Mouse (Mus musculus): Measurements from ENCODE around the gene Tuft1.
"Not testable (repeated sequence)": the region's sequence is repeated elsewhere in the genome, so short reads cannot be mapped to it uniquely, and the experiment has no call there.

Gene Tuft1

DNA sequence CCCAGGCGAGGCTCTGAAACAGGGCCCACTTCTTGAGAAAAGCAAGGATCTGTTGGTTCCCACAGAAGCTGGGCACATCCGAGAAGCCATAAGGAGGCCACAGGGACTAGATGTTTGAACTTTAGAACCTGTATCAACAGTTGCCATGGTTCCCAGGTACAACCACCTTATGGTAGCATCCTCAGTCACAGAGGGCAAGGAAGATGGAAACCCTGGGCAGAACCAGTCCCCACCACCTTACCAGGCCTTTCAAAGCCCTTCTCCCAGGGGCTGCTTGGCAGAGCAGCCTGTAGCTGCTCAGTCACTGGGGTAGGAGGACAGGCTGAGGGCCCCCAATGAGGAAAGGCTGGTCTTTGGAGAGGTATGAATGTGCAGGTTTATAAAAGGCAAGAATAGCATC, 2.2 kb upstream of the Tuft1 start:
- DNase-seq (ENCODE audit: extremely low spot score, low read depth, low spot score) = not testable (repeated sequence)

DNA sequence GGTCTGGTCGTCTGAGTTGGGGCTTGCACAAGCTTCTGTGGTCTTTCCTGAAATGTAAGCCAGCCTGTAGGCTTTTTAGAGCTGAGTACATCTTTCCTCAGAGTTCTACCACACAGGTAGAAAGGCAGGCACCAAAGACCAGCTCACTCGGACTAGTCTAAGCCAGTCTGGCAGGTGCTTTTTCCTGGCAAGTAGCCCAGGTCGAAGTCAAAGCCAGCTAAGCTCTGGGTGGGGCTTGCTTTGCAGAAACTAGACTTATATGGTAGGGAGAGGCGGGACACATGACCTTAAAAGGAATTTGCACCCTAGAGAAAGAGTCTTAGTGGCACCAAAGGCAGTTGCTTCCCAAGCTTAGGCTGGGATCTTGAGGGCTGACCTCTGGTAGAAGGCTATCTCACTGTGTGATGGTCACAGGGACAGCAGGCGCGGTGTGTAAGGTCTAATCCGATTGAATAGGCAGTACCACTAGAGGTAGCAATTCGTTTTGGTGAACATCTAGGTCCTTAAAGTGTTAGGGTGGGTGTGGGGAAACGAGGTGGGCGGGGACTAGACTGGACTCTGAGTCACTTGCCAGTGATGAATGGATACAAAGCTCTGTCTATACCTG, 573 bp upstream of the Tuft1 start:
- DNase-seq (ENCODE audit: extremely low spot score, low read depth, low spot score) = not testable (repeated sequence)

DNA sequence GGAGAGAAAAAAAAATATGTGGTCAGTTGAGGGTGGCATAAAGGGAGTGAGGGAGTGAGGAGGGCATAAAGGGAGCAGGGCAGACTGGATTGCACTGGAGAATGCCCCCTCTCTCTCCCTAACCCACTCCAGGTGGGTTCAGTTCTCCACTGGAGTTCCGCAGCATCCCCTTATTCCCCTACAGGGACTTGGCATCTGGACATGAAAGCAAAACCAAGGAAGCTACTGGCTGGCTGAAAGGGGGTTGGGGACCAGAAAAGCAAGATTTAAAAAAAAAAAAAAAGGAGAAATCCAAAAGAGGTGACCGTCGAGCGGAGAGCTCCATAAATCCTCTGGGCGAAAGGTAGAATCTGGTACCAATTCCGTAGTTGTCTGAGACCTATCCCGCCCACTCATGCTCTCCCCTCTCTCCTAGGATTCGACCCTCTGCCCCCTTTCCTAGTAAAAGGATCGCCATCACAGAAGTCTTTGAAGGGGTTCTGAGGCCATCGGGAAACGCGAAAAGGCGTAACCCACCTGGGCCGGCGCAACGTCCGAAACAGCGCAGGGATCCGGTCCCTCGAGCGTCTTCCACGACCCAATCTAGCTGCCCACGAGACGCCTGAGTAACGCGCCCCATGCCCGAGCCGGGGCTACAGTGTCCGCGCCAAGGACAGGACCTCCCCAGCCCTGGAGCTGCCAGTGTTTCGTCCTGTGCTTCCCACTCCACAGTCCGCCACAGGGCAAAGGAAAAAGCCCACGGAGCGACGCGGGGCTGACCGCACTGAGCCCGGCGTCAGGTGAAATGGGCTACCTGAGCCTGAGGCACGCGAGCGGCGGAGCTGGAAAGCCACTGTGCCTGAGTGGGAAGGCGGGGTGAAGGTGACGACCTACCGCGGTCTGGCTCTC, 576 bp downstream of the Tuft1 start:
- DNase-seq (ENCODE audit: extremely low spot score, low read depth, low spot score) = not testable (repeated sequence)

DNA sequence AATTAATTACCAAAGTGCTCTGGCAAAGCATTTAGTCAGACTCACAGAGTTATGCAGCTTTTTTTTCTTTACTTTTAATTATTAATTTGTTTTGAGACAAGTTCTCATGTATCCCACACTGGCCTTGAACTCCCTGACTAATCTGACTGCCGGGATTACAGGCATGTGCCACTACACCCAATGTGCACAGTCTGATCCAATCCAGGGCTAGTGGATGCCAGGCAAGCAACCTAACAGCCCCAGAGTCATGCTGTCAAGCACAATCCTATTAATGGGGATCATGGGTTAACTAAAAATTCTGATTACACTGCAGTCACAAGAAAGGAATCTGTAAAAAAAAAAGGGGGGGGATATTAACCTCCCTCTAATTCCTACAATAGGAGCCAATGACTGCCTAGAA, 4.7 kb downstream of the Tuft1 start:
- not testable (repeated sequence) for DNase-seq (ENCODE audit: extremely low spot score, low read depth, low spot score)

DNA sequence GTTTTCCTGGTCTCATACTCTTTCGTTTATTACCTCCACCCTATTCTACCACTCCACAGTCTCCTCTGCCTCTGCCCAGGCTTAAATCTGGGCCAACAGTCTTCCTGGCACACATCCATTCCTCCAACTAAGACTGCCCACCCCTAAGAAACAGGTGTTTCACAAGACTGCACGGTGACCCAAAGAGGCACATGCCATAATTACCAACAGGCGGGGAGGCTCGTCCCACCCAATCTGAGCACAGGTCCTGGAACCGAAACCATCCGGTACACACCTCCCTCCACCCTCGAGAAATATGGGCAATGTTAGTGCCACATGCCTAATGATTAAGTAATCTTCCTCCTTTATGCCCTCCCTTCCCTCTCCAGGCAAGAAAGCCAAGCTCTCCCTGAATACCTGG, 8.3 kb downstream of the Tuft1 start:
- no peak for DNase-seq (ENCODE audit: extremely low spot score, low read depth, low spot score)

DNA sequence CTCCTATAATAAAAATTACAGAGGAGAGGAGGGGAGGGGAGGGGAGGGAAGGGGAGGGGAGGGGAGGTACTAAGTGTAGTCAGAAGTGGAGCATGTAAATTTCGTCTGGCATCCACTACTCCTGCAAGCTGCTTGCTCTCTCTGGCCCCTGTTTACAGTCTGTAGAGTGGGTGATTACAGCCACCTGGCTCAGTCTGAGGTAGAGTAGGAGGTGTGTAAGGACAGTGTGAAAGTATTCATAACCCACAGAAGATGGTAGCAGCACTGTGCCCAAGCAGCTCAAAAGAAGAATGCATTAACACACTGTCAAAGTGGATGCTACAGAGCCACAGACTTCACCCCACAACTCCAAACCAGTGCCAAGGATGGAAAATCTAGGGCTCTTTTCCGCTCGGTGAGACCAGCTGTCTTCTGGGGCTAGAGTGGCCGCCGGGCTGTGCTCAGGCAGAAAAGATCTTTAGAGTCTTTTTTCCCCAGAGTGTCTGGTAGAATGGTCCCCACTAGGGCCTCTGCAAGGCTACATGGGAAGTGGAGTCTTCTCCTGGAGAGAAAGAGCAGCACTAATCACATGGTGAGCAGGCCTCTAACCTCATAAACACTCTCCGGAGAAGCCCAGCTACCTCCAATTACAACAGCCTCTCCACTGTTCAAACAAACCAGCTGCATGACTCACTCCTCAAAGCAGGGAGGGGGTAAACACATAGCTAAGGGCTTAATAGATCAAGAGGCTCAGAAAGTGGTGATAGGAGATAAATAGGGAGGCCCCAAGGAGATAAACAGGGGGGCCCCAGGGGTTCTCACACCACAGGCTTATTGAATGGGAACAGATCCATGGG, 9.7 kb downstream of the Tuft1 start:
- peak; percentile 22 for DNase-seq (ENCODE audit: extremely low spot score, low read depth, low spot score)

DNA sequence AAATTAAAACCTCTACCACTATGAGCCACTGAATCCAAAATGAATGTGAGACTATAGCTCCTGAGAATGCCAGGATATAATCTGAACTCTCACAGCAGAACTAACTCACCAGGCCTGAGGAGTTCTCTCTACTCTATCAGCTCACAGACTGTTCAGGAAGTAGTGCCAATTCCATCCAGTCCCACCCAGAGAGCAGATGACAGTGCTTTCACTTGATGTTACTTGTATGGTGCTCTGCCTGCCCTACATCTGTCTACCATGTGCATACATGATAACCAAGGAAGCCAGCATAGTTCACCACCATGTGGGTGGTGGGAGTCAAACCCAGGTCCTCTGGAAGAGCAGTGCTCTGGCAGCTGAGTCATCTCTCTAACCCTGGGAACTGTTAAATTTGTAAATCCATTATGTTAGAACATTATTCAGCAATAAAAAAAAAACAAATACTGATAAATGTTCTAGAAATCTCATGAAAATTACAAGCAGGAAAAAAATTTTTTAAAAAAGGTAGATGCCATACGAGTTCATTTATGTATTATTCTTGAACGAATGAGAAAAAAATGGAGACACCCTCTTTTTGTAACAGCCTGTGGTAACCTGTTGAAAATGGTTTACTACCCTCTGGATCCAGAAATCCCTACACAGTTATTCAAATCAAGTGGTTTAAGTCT, 16.0 kb downstream of the Tuft1 start, which contains the start of gene Gm10972:
Gene Gm10972 (plus strand): TSS at position 618 of the 668 bp plus-strand sequence.
- DNase-seq (ENCODE audit: extremely low spot score, low read depth, low spot score) = not testable (repeated sequence)

DNA sequence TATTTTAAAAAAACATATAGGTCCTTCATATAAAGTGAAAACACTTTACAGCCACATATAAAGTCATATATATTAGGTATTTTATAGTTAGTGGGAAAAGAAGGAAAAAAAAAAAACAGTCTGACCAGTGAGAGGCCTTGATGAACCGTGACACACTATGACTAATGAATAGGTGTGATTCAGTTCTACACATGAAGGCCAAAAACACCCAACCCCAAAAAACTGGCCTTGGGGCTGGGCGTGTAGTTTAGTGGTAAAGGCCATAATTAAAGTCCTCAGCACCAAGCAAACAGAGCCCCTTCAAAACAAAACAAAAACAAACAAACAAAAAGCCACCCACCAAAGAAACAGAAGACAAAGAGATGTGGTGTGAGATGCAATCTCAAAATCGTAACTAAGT, 28.8 kb downstream of the Tuft1 start:
- no peak for DNase-seq (ENCODE audit: extremely low spot score, low read depth, low spot score)

DNA sequence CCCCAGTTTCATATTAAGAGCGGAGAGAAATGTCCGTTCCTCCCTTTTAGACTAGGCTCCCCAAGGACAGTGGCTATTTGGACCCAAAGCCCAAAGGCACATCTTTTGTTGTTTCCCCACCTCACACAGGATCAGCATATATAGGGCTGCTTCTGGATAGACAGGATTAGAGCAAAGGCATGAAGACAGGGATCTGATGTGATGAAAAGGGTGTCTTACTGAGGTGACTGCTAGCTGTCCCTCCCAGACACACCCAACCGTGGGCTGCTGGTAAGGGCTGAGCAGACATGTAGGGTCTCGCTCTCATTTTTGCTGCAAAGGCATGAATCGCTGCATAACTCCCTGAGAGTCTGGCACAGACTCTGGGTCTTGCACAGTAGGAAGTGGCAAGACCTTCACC, 30.0 kb downstream of the Tuft1 start:
- DNase-seq (ENCODE audit: extremely low spot score, low read depth, low spot score) = no peak

DNA sequence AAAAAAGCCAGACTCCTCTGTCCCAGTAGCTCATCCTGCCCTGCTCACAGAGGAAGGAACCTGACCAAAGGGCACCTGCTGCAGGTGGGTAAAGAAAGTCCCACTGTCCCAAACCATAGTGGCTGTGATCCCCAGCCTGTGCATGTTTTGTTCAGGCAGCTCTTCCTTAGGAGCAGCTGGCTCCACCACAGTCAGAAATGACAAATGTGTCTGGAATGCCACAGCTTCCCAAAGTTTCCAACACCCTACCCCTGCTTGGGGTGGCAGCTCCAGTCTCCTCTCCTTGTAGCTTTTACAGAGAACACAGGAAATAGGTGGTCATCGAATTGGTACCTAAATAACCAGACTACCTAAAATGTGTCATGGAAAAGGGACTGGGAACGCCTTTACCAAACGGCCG, 34.4 kb downstream of the Tuft1 start:
- no peak for DNase-seq (ENCODE audit: extremely low spot score, low read depth, low spot score)

DNA sequence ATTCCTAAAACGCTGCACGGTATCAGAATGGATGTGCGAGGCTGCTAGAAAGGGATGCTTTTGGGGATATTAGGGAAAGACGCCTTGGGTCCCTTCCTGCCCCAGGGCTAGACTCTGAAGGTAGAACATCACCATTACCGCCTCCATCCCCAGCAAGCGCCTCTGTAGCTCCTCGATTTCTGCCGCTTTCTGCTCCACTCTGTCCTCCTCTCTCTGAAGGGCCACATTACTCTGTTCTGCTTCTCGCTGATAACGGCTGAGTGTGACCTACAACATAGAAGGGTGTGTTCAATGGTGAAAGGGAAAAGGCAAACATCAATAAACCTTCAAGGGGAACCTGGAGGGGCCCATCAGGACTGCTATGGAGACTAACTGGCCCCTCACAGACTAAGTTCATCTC, 36.1 kb downstream of the Tuft1 start:
- DNase-seq (ENCODE audit: extremely low spot score, low read depth, low spot score) = no peak

DNA sequence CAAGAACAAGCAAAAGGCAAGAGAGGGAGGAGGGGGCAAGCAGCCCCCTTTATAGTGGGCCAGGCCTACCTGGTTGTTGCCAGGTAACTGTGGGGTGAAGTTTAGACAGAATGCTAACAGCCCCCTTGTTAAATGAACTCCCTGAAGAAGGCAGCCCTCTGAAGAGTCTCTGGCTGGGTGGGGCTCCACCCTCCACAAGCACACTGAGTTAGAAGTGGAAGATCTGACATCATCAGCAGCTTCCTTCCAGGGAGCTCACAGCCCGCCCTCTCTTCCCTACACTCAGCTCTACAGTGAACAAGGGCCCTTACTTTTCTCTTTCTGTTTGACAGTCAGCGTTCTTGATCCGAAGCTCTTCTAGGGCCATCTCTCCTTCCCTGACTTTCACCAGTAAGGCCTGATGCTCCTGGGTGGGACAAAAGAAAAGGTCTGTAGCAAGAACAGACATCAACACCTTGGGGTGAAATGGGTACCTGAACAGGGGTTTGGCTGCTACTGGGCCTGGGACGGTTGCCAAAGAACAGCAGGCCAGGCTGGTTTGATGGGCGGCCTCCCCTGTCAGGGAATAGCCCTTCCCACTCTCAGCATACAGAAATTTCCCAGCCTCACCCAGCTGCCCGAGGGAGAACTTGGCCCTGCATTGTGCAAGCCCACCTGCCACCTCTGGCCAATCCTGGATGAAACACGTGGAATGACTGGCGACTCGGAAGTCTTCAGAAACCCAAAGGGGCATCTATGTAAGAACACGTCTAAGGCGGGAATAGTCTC, 36.7 kb downstream of the Tuft1 start:
- DNase-seq (ENCODE audit: extremely low spot score, low read depth, low spot score) = no peak

DNA sequence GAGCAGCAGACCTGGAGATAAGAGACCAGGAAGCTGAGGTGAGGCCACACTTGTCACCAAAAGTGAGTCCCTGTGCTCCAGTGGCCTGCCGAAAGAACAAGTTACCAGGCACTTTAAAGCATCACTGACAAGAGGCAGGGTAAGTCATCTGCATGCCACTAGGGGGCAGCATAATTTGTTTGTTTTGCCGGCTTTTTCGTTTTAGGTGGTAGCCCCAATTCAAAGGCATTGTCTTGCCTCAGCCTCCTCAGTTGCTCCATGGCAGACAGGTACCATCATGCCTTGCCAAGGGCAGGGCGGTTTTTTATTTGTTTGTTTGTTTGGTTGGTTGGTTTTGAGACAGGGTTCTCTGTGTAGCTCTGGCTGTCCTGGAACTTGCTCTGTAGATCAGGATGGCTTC, 42.0 kb downstream of the Tuft1 start:
- no peak for DNase-seq (ENCODE audit: extremely low spot score, low read depth, low spot score)

DNA sequence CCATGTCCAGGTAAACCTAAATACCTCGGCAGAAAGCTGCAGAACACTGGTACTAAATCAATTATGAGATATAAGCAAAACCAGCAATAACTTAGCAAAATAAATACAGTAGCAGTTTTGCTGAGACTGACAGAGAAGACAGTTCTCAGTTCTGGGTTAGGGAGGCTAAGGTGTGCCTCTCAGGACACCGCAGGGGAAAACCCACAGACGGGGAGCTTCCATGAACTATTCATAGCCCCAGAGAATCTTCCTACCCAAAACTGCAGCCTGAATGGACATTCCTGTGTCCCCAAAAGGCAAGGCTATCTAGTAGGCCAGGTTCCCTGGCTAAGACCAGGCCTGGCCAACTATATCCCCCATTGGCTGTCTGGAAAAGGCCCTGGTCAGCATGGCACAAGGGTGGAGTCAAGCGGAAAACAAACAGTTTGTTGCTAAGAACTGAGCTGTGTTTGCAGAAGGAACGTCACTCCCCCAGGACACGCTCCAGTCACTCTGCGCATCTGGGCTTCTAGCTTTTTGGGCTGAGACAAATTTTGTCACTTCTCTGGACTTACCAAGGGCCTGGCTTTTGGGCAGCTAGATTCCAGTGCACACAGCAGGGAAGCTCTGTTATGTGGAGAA, 45.3 kb downstream of the Tuft1 start:
- DNase-seq (ENCODE audit: extremely low spot score, low read depth, low spot score) = no peak

DNA sequence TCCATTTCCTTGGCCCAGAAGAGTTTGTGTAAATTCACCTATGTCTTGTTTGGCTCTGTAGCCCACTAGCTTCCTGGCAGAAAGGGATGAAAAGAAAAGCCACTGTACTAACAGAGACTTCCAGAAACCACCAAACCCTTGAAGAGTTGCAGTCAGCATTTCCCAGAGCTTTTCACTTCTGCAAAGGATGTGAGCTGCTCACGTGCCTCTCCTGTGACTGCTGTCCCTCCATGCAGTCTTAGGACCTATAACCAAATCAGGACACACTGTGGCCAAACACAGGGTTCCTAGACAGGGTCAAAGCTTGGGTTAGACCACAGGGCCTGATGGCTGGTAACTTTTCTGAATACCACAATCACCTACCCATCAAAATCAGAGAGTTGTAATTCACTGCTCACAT, 46.4 kb downstream of the Tuft1 start:
- no peak for DNase-seq (ENCODE audit: extremely low spot score, low read depth, low spot score)

DNA sequence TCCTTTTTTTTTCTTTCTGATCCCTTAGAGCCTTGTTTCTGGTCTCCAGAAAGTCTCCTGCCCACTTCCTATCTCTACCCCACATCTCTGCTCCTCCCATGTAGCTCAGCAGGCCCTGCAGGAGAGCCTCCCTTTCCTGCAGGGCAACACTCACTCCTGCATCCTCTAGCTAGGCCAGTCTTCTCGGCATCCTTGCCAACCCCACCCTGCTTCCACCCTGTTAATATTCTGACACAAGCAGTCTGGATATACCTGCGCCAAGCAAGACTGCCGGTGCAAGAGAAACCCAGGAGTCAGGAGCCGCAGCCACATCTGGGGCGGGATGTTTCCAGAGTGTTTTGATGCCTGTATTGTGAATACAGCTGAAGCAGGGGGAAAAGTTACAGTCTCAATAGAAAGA, 46.8 kb downstream of the Tuft1 start:
- DNase-seq (ENCODE audit: extremely low spot score, low read depth, low spot score) = no peak

DNA sequence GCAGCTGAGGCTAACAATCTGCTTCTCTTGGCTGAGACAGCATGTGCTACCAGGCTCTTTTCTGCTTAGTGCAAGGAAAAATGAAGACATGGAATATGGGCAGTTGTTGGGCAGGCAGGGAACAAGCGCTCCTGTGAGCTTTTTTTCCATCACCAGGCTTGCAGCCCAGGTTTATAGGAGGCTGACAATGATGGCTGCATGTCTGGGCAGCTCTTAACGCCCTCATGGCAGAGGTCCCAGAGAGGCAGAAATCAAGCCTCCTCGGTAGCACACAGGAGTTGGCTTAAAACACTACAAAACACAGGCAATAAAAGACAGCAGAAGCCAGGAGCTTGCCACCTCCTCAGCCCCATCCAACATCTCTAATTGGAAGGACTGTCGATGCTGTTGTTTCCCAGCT, 47.3 kb downstream of the Tuft1 start:
- no peak for DNase-seq (ENCODE audit: extremely low spot score, low read depth, low spot score)

DNA sequence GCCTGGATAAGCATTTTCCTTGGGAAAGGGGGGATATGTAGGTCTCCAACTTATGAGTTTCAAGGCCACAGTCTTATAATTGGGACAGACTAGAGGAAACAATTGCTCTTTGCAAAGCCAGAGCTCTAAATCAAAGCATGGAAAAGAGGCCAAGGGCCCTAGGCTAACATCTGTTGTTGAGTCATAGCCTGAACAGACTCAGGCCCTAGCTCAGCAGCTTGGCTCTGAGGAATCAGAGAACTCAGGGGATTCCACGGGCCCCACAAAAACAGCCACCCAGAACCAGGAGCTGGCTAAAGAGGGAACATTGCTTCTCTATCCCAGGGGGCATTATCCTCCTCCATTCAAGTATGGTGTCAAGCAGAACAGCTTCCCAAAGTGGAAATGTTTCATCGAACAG, 48.1 kb downstream of the Tuft1 start:
- DNase-seq (ENCODE audit: extremely low spot score, low read depth, low spot score) = no peak

DNA sequence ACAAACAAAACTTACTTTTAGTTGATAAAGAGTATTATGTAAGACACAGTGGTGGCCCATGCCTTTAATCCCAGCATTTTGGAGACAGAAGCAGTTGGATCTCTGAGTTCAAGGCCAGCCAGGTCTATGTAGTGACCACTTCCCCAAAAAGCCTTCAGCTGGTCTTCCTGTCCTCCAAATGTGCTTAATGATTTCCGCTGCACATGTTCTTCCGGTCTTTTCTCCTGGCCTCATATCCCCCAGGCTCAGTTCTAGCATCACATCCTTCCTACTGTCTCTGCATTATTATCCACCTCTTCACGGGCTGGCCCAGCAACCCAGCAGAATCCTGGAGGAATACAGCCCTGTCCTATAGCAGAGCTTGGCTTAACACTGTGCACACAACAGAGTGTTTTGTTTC, 49.1 kb downstream of the Tuft1 start:
- no peak for DNase-seq (ENCODE audit: extremely low spot score, low read depth, low spot score)

DNA sequence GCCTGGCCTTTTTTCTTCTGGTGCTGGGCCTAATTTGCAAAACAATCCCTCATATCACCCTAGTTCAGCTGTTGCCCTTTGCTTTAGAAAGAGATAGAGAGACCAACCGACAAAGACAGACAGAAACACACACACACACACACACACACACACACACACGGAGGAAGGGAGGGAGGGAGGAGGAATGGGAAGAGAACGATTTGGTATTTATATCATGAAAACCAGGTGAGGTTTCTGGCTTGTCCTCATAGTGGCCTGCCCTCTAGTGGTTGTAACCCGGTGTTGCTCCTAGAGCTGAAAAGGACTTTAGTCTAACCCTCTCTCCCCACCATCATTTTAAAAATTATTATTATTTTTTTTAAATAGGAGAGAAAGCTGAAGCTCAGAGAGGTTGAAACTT, 56.7 kb downstream of the Tuft1 start:
- DNase-seq (ENCODE audit: extremely low spot score, low read depth, low spot score) = no peak
